Mouse (Mus musculus): ENCODE measurements around the gene Capn7. TPM values are rescaled to one million over a fixed set of nuclear protein-coding genes. Genes with fewer than 3 reads are reported as not detected.
A peak's percentile ranks its signal among the peaks of the same experiment; 100 is the strongest.

The Capn7 gene
- 85.9 and 89.5 TPM in 2 replicates for polyA plus RNA-seq (2015; fragmentation: Nextera tagmentation; extraction: Ambion mirVana)

- peak within 1 kb of the TSS; percentile 91 for H3K27ac ChIP-seq
- under 1% methylated on average over 78 of the region's 78 CpGs for WGBS
- H3K36me3 ChIP-seq (replicated peaks) = 0 out of 2 replicates have a peak, but pooled peaks cover 3% of the 10 kb centered on the region
- ATAC-seq (replicated peaks) = peak; percentile 98
- peak within 1 kb of the TSS; percentile 78 for H3K9ac ChIP-seq
- peaks cover 24% of the 10 kb centered on the region for H3K4me1 ChIP-seq
- H3K4me2 ChIP-seq = peak within 1 kb of the TSS; percentile 56
- 0 out of 2 replicates have a peak, but pooled peaks cover 4% of the 10 kb centered on the region for H3K27me3 ChIP-seq (replicated peaks)
- no peaks in the 10 kb centered on the region for H3K9me3 ChIP-seq
- H3K4me3 ChIP-seq = peak within 1 kb of the TSS; percentile 91
Measured at GRCm38 (mm10) chr14:31336369-31337155, at the start of gene Capn7. TSS of gene Capn7 (plus strand) at chr14:31336638.

GRCm38 (mm10) chr14:31313192-31313591 is 23.2 kb upstream of the Capn7 start:
- no peak overlapping the region for H3K27ac ChIP-seq
- no peaks in the 10 kb centered on the region for H3K36me3 ChIP-seq (replicated peaks)
- 20% methylated on average over 3 of the region's 3 CpGs for WGBS
- H3K4me2 ChIP-seq = no peak overlapping the region
- no peaks in the 10 kb centered on the region for H3K27me3 ChIP-seq (replicated peaks)
- H3K9me3 ChIP-seq = no peaks in the 10 kb centered on the region
- no peak overlapping the region for H3K4me3 ChIP-seq
- no peak for ATAC-seq (replicated peaks)
- H3K9ac ChIP-seq = no peak overlapping the region
- H3K4me1 ChIP-seq = no peaks in the 10 kb centered on the region

GRCm38 (mm10) chr14:31316613-31317012 is 19.8 kb upstream of the Capn7 start:
- H3K36me3 ChIP-seq (replicated peaks) = no peaks in the 10 kb centered on the region
- no peaks in the 10 kb centered on the region for H3K9me3 ChIP-seq
- H3K9ac ChIP-seq = no peak overlapping the region
- H3K4me2 ChIP-seq = no peak overlapping the region
- ATAC-seq (replicated peaks) = no peak
- H3K27ac ChIP-seq = no peak overlapping the region
- H3K4me3 ChIP-seq = no peak overlapping the region
- H3K4me1 ChIP-seq = no peaks in the 10 kb centered on the region
- no peaks in the 10 kb centered on the region for H3K27me3 ChIP-seq (replicated peaks)
- 85% methylated on average over 12 of the region's 12 CpGs for WGBS

- Histone ChIP-seq H3K4me3 (no peak overlapping the region), H3K9me3 (no peaks in the 10 kb centered on the region), H3K4me1 (no peaks in the 10 kb centered on the region), H3K27ac (no peak overlapping the region), H3K9ac (no peak overlapping the region), H3K36me3 (replicated peaks) (no peaks in the 10 kb centered on the region), H3K27me3 (replicated peaks) (no peaks in the 10 kb centered on the region), H3K4me2 (no peak overlapping the region)
- no peak for ATAC-seq (replicated peaks)
- WGBS = 87% methylated on average over 3 of the region's 3 CpGs
Measured at GRCm38 (mm10) chr14:31317754-31318153, 18.7 kb upstream of the Capn7 start.

- H3K4me1 ChIP-seq = peaks cover 5% of the 10 kb centered on the region; the same call in 1 of the 2 replicates
- no peak overlapping the region for H3K9ac ChIP-seq
- H3K36me3 ChIP-seq (replicated peaks) = no peaks in the 10 kb centered on the region
- ATAC-seq (replicated peaks) = no peak
- H3K9me3 ChIP-seq = no peaks in the 10 kb centered on the region
- H3K4me3 ChIP-seq = no peak overlapping the region
- H3K4me2 ChIP-seq = no peak overlapping the region
- WGBS = 88% methylated on average over 10 of the region's 10 CpGs
- no peaks in the 10 kb centered on the region for H3K27me3 ChIP-seq (replicated peaks)
- no peak overlapping the region for H3K27ac ChIP-seq
Measured at GRCm38 (mm10) chr14:31319546-31319945, 16.9 kb upstream of the Capn7 start.

GRCm38 (mm10) chr14:31321181-31321580 is 15.3 kb upstream of the Capn7 start:
- 83% methylated on average over 11 of the region's 11 CpGs for WGBS

GRCm38 (mm10) chr14:31322191-31322590 is 14.2 kb upstream of the Capn7 start:
- Histone ChIP-seq H3K4me2 (no peak overlapping the region), H3K9me3 (no peaks in the 10 kb centered on the region), H3K27ac (no peak overlapping the region), H3K9ac (no peak overlapping the region), H3K27me3 (replicated peaks) (no peaks in the 10 kb centered on the region), H3K36me3 (replicated peaks) (no peaks in the 10 kb centered on the region), H3K4me3 (no peak overlapping the region), H3K4me1 (peaks cover 5% of the 10 kb centered on the region; the same call in 1 of the 2 replicates)
- 92% methylated on average over 3 of the region's 3 CpGs for WGBS
- ATAC-seq (replicated peaks) = no peak

More at GRCm38 (mm10) chr14:31321181-31321580, 15.3 kb upstream of the Capn7 start:
- Histone ChIP-seq H3K4me3 (no peak overlapping the region), H3K4me1 (peaks cover 5% of the 10 kb centered on the region; the same call in 1 of the 2 replicates), H3K9ac (no peak overlapping the region), H3K36me3 (replicated peaks) (no peaks in the 10 kb centered on the region), H3K4me2 (no peak overlapping the region), H3K9me3 (no peaks in the 10 kb centered on the region), H3K27ac (no peak overlapping the region), H3K27me3 (replicated peaks) (no peaks in the 10 kb centered on the region)
- no peak for ATAC-seq (replicated peaks)

- peaks cover 5% of the 10 kb centered on the region; the same call in 1 of the 2 replicates for H3K4me1 ChIP-seq
- H3K36me3 ChIP-seq (replicated peaks) = no peaks in the 10 kb centered on the region
- H3K9me3 ChIP-seq = no peaks in the 10 kb centered on the region
- H3K4me3 ChIP-seq = peak overlapping the region; percentile 28; the same call in 1 of the 2 replicates
- H3K27ac ChIP-seq = no peak overlapping the region
- no peak overlapping the region for H3K9ac ChIP-seq
- 82% methylated on average over 4 of the region's 4 CpGs for WGBS
- peak overlapping the region; percentile 50; the same call in 1 of the 2 replicates for H3K4me2 ChIP-seq
- H3K27me3 ChIP-seq (replicated peaks) = no peaks in the 10 kb centered on the region
- ATAC-seq (replicated peaks) = no peak
Measured at GRCm38 (mm10) chr14:31323189-31323588, 13.2 kb upstream of the Capn7 start.

- Histone ChIP-seq H3K4me2 (peak within 1 kb of the TSS; percentile 50), H3K4me3 (peak within 1 kb of the TSS; percentile 28), H3K9ac (no peak within 1 kb of the TSS), H3K36me3 (replicated peaks) (no peaks in the 10 kb centered on the region), H3K9me3 (no peaks in the 10 kb centered on the region), H3K27me3 (replicated peaks) (no peaks in the 10 kb centered on the region), H3K4me1 (peaks cover 5% of the 10 kb centered on the region; the same call in 1 of the 2 replicates), H3K27ac (no peak within 1 kb of the TSS)
- no peak for ATAC-seq (replicated peaks)
- 35% methylated on average over 28 of the region's 28 CpGs for WGBS
Measured at GRCm38 (mm10) chr14:31323849-31324792, 12.3 kb upstream of the Capn7 start, which contains the start of gene Dnah1. TSS of gene Dnah1 (minus strand) at chr14:31323896.

- ATAC-seq (replicated peaks) = no peak
- 63% methylated on average over 10 of the region's 10 CpGs for WGBS
- no peak overlapping the region for H3K4me2 ChIP-seq
- no peaks in the 10 kb centered on the region for H3K36me3 ChIP-seq (replicated peaks)
- no peaks in the 10 kb centered on the region for H3K27me3 ChIP-seq (replicated peaks)
- no peak overlapping the region for H3K9ac ChIP-seq
- no peak overlapping the region for H3K4me3 ChIP-seq
- peaks cover 5% of the 10 kb centered on the region; the same call in 1 of the 2 replicates for H3K4me1 ChIP-seq
- H3K9me3 ChIP-seq = no peaks in the 10 kb centered on the region
- no peak overlapping the region for H3K27ac ChIP-seq
Measured at GRCm38 (mm10) chr14:31324851-31325250, 11.6 kb upstream of the Capn7 start.

- no peak for ATAC-seq (replicated peaks)
- Histone ChIP-seq H3K9me3 (no peaks in the 10 kb centered on the region), H3K4me1 (peaks cover 5% of the 10 kb centered on the region; the same call in 1 of the 2 replicates), H3K27ac (no peak overlapping the region), H3K36me3 (replicated peaks) (no peaks in the 10 kb centered on the region), H3K27me3 (replicated peaks) (no peaks in the 10 kb centered on the region), H3K4me2 (no peak overlapping the region), H3K9ac (no peak overlapping the region), H3K4me3 (no peak overlapping the region)
- WGBS = 51% methylated on average over 5 of the region's 5 CpGs
Measured at GRCm38 (mm10) chr14:31325551-31325950, 10.9 kb upstream of the Capn7 start.

GRCm38 (mm10) chr14:31326770-31327169 is 9.7 kb upstream of the Capn7 start:
- 78% methylated on average over 7 of the region's 7 CpGs for WGBS
- ATAC-seq (replicated peaks) = no peak
- no peak overlapping the region for H3K4me3 ChIP-seq
- no peak overlapping the region for H3K4me2 ChIP-seq
- H3K27ac ChIP-seq = no peak overlapping the region
- no peaks in the 10 kb centered on the region for H3K27me3 ChIP-seq (replicated peaks)
- peaks cover 5% of the 10 kb centered on the region; the same call in 1 of the 2 replicates for H3K4me1 ChIP-seq
- H3K9ac ChIP-seq = no peak overlapping the region
- no peaks in the 10 kb centered on the region for H3K9me3 ChIP-seq
- no peaks in the 10 kb centered on the region for H3K36me3 ChIP-seq (replicated peaks)

Measured in midbrain, embryonic 15.5 days (tissue).